Mouse (Mus musculus) ZHBTc4 (cell line): Measurements from ENCODE around the gene Adam15.
A peak's percentile ranks its signal among the peaks of the same experiment; 100 is the strongest.

Experiments used
- DNase-seq: peaks from one replicate; pipeline ENCODE4 v3.0.0-alpha.2; 2011; ENCODE audit warnings: low read depth, low spot score

Adam15 gene

GRCm38 (mm10) chr3:89325882-89326281, 23.9 kb downstream of the Adam15 start:
- DNase-seq = no peak

DNA sequence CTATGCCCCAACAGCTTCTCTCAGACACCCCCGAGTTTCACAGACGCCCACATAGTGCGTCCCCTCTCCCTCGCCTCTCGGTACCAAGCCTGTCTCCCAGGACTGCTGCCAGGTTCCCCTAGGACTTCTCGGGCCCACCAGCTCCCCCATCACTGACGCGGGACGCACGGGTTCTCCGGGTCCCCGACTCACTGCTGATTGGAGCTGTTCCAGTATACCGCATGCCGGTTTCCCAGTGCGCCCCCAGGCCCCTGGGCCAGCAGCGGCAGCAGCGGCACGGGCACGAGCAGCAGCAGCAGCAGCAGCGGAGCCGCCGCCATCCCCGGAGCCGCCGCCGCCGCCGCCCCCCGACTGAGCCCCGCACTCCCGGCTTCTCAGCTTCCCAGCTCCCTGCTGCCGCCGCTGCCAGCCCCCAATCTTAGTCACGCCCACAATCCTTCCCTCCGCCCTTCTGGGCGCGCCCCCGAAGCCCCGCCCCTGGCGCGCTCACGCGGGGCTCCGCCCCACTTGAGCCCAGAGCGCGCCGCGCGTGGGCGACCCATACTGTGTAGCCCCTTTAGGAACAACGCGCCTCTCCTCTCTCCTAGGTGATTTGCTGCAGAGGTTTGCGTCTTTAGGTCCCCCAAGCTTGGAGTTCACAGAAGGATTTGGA, 27.2 kb downstream of the Adam15 start, which contains the start of gene Efna3:
Gene Efna3, minus strand, starts transcription at position 452 of the 652 bp plus-strand sequence.
- peak; percentile 88 for DNase-seq

- DNase-seq = no peak
These were observed 27.7 kb downstream of the Adam15 start for GRCm38 (mm10) chr3:89322131-89322500.

- DNase-seq = no peak
These were observed 28.3 kb downstream of the Adam15 start for GRCm38 (mm10) chr3:89321183-89322130.

DNA sequence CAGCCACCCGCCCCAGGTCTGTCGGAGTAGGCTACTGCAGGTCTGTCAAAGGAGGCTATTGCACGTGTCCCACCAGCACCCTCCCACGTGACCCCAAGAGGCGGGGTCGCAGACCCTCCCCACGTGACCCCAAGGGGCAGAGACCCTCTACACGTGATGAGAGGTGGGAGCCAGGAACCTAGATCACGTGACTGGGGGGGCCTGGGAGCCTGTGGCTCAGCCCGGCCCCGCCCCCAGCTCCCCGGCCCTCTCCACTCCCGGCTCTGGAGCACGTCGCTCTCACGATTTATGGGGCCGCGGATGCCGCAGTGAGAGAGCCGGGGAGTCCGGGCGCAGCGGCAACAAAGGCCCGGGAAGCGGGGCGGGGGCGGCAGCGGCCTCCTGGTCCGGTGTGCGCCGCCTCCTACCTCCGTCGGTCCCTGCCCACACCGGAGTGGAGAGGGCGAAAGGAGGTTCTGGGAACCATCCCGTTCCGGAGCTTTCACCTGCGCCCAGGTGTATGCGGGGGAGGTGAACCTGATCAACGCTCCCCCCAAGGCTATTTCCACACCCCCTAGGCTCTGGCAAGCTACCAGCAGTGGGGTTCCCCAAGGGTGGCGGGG, 29.1 kb downstream of the Adam15 start:
- peak; percentile 88 for DNase-seq

DNA sequence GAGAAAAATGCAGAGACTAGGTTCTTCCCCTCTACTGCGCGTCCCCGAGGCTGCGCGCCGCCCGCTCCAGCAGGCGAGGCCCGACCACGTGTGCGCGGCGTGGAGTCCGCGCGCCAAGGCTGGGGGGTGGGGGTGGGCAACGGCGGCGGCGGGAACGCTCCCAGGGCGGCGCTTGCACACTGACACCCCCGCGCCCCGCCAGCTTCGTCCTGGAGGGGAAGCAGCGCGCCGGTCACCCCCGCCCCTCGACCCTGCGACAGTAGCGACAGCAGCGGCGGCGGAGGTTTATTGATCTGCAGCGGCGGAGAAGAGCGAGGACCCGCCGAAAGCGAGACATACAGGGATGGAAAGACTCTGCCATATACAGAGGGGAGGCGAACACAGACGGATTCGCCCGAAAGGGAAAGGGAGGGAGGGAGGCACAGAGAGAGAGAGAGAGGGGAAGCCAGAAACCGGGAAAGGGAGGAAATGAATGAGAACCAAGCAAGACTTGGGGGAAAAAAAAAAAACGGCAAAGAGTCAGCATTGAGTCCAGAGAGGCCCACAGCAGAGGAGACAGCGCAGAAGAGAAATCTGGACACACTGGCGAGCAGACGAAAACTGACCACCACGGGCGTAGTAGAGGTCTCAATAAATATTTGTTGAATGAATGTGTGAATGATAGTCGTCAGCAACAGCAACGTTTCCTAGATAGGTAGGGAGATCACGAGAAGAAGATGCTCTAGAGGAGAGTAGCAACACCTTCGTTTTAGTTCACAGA, 30.0 kb downstream of the Adam15 start:
- DNase-seq = no peak

- DNase-seq = no peak
These were observed 30.7 kb downstream of the Adam15 start for GRCm38 (mm10) chr3:89318971-89319590.

GRCm38 (mm10) chr3:89318316-89318715, 31.5 kb downstream of the Adam15 start:
- no peak for DNase-seq

DNA sequence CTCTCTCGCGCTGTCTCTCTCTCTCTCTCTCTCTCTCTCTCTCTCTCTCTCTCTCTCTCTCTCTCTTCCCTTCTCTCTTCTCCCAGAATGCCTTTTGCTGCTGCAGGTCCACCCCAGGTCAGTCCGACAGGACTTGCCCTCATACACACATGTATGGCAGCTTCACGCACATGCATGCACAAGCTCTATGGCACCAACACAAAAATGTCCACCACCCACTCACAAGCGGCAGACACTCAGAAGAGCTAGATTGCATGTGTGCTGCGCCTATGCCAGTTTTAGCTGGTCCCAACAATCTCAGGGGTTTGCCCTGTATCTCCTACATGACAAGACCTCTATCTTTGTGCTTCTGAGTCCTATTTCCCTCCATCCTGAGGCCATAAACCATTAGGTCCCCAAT, 32.5 kb downstream of the Adam15 start:
- DNase-seq = no peak

- DNase-seq = peak; percentile 95
These were observed 33.0 kb downstream of the Adam15 start for GRCm38 (mm10) chr3:89316833-89317232.

DNA sequence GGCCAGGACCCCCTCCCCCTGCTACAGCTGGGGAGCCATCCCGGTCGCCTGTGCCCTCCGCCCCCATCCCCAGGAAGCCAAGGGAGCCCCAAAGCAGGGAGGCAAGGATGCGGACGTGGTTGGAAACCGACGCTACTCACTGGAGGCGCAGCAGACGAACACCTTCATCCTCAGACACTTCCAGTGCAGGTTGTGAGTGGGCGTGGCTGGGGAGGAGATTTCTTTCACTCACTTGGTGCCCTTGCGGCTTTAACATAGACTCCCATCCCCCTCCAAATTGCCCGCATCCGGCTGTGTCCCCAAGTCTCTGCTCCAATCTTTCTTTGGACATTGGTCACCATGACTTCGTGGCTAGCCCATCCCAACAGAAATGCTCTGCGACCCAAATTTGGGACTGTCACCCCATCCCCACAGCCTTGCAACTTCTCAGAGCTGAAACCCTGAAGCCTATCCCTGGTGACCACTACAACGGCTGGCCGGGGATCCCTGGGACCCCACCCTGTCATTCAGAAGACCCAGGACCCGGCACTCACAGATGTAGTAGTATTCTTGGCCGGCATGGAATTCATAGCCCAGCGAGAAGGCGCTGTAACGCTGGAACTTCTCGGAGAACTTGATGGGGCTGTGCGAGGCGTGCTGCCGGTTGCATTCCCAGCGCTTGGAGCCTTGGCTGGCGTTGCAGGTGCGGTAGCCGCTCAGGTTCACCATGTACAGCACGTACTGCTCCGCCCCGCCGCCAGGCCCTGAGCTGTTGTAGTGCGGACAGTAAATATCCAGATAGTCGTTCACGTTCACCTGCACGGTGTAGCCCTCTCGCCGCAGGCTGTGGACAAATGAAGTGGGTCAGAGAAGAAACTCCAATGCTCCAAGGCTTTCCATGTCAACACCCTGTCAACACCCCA, 33.6 kb downstream of the Adam15 start:
- peak; percentile 60 for DNase-seq

- DNase-seq = peak; percentile 91
These were observed 34.4 kb downstream of the Adam15 start for GRCm38 (mm10) chr3:89315195-89315929.

GRCm38 (mm10) chr3:89314791-89315190, 35.0 kb downstream of the Adam15 start:
- DNase-seq = no peak

DNA sequence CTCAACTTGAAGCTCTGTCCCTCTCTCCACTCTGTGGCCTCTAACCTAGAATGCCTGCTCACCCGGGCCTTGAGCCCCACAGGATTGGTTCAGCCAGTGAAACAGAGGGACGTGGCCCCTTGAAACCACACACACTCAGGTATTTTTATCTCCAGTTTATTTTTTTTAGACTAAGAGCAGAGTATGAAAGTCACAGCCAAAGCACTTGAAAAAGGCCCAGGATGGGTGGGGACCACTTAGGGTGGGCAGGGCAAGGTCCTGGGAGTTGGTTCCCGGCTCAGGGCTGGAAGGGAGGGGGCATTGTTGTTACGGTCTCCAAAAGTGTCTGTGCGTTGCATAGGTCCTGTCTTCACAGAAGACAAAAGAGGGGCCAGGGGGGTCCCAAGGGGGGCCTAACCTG, 35.5 kb downstream of the Adam15 start:
- DNase-seq = no peak

- peak; percentile 91 for DNase-seq
These were observed 41.7 kb downstream of the Adam15 start for GRCm38 (mm10) chr3:89308089-89308488.

GRCm38 (mm10) chr3:89305551-89306325, 44.1 kb downstream of the Adam15 start:
- DNase-seq = no peak

DNA sequence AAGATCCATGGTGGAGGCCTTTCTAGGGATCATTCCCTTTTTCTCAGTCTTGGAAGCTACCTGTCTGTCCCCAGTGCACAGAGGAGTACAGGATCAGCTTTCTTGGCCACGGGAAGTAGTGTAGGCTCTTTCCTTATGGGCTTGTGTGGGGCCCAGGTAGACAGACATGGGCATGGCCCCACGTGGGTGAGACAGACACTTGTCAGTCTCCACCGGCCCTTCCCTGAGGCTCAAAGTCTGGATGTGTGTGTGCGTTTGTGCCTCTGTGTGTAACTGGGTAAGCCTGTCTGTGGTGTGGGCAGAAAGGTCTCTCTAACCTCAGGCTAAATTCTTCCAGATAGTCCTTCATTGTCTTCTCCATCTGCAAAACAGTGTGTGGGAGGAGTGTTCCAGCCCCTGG, 44.7 kb downstream of the Adam15 start:
- DNase-seq = no peak

- DNase-seq = no peak
These were observed 45.4 kb downstream of the Adam15 start for GRCm38 (mm10) chr3:89304440-89304839.

GRCm38 (mm10) chr3:89300514-89300913, 49.3 kb downstream of the Adam15 start:
- DNase-seq = no peak
